Mouse (Mus musculus) urinary bladder, postnatal 14 days (tissue): ENCODE measurements around the gene Cbln3.

Experiments used
- DNase-seq: peaks from one replicate; pipeline ENCODE4 v3.0.0; 2021; ENCODE audit warnings: low spot score

The Cbln3 gene

GRCm38 (mm10) chr14:55879623-55880022 is 4.6 kb downstream of the Cbln3 start:
- DNase-seq, result peak; percentile 86

- no peak for DNase-seq
Measured at GRCm38 (mm10) chr14:55878316-55878940, 5.8 kb downstream of the Cbln3 start.

- DNase-seq, result no peak
Measured at GRCm38 (mm10) chr14:55877469-55878315, 6.5 kb downstream of the Cbln3 start.

- peak; percentile 75 for DNase-seq
Measured at GRCm38 (mm10) chr14:55873714-55874683, 10.2 kb downstream of the Cbln3 start.

- no peak for DNase-seq
Measured at GRCm38 (mm10) chr14:55873242-55873713, 10.9 kb downstream of the Cbln3 start.

- DNase-seq, result no peak
Measured at GRCm38 (mm10) chr14:55872551-55872950, 11.6 kb downstream of the Cbln3 start.

- DNase-seq, result no peak
Measured at GRCm38 (mm10) chr14:55872039-55872438, 12.2 kb downstream of the Cbln3 start.

GRCm38 (mm10) chr14:55869538-55869937 is 14.7 kb downstream of the Cbln3 start:
- no peak for DNase-seq

GRCm38 (mm10) chr14:55868230-55869026 is 15.8 kb downstream of the Cbln3 start:
- DNase-seq, result no peak

GRCm38 (mm10) chr14:55866962-55867361 is 17.2 kb downstream of the Cbln3 start:
- DNase-seq, result peak; percentile 54

GRCm38 (mm10) chr14:55863773-55864172 is 20.4 kb downstream of the Cbln3 start:
- DNase-seq, result peak; percentile 80

- DNase-seq, result no peak
Measured at GRCm38 (mm10) chr14:55862970-55863369, 21.2 kb downstream of the Cbln3 start.

GRCm38 (mm10) chr14:55862186-55862585 is 22.0 kb downstream of the Cbln3 start:
- DNase-seq, result no peak

GRCm38 (mm10) chr14:55857588-55857987 is 26.6 kb downstream of the Cbln3 start:
- DNase-seq, result no peak

GRCm38 (mm10) chr14:55855101-55855561 is 29.1 kb downstream of the Cbln3 start:
- peak; percentile 48 for DNase-seq

- no peak for DNase-seq
Measured at GRCm38 (mm10) chr14:55854406-55855100, 29.6 kb downstream of the Cbln3 start.

GRCm38 (mm10) chr14:55853621-55854285 is 30.4 kb downstream of the Cbln3 start, which contains the start of gene Nynrin:
TSS of gene Nynrin (plus strand) at chr14:55854010.
- peak; percentile 78 for DNase-seq

GRCm38 (mm10) chr14:55852646-55853551 is 31.3 kb downstream of the Cbln3 start:
- DNase-seq, result no peak

- no peak for DNase-seq
Measured at GRCm38 (mm10) chr14:55850885-55851284, 33.3 kb downstream of the Cbln3 start.
